In genomic region chr16:63808991-63809390, GRCm38 (mm10) we compare ENCODE assay signal across 19 mouse cellular contexts. TPM values are rescaled to one million over a fixed set of nuclear protein-coding genes. Genes with fewer than 3 reads are reported as not detected.
"Had no signal": no experiment of that assay in that cellular context is flagged by ENCODE, and none has a peak within 500 bp of the region (broad histone marks: within the 10 kb centered on the region; RNA-seq: fewer than 3 reads in every experiment).

No protein-coding gene starts in this region.

- DNase-seq: cerebellum, adult 9-10 months; cerebellum, adult 9-11 months; cerebellum, postnatal 10 days; cerebellum, postnatal 14 days; cerebellum, postnatal 25 days; cerebellum, postnatal 36 days; embryo, embryonic 11 days; forebrain, postnatal 0 days; gastrocnemius, adult 2 months; gastrocnemius, postnatal 10 days; gastrocnemius, postnatal 14 days; gastrocnemius, postnatal 25 days; gastrocnemius, postnatal 36 days; heart, adult 11 months; heart, adult 18-20 months; heart, adult 2 months had no signal

RNA-seq across cellular contexts. Expression of gene Epha3, which starts 55.0 kb away (rescaled TPM):
- total RNA-seq: common myeloid progenitor, adult 5-6 weeks; granulocyte monocyte progenitor cell, adult 5-6 weeks had no signal
- polyA plus RNA-seq: erythroblast, embryonic 14.5 days had no signal
